Mouse (Mus musculus): ENCODE measurements around the gene Chpf. TPM values are rescaled to one million over a fixed set of nuclear protein-coding genes. Genes with fewer than 3 reads are reported as not detected.

Gene Chpf
- polyA plus RNA-seq, 1 experiment from 2014 or later, result 23.9 TPM

- WGBS, result 23% methylated on average over 4 of the region's 4 CpGs
- Histone ChIP-seq H3K36me3 (ENCODE audit: control insufficient read depth, insufficient read depth) (no peaks in the 10 kb centered on the region), H3K9me3 (replicated peaks; ENCODE audit: control insufficient read depth, low read length) (no peaks in the 10 kb centered on the region), H3K27ac (ENCODE audit: low read length) (peak overlapping the region; percentile 95), H3K4me3 (ENCODE audit: low read length) (no peak overlapping the region), H3K9ac (ENCODE audit: low read length) (peak overlapping the region; percentile 54), H3K4me2 (ENCODE audit: low read depth, low read length) (no peak overlapping the region), H3K27me3 (ENCODE audit: control insufficient read depth, insufficient read depth, low read length) (no peaks in the 10 kb centered on the region), H3K4me1 (ENCODE audit: control insufficient read depth, insufficient read depth, low read length) (peaks cover 47% of the 10 kb centered on the region)
- peak; percentile 45 for ATAC-seq (replicated peaks; ENCODE audit: extremely low read depth, insufficient read depth, low FRiP score)
Measured at GRCm38 (mm10) chr1:75511437-75512210, 32.5 kb upstream of the Chpf start.

GRCm38 (mm10) chr1:75510154-75510553 lies 31.0 kb upstream of the Chpf start:
- H3K36me3 ChIP-seq (ENCODE audit: control insufficient read depth, insufficient read depth), result no peaks in the 10 kb centered on the region
- peaks cover 43% of the 10 kb centered on the region for H3K4me1 ChIP-seq (ENCODE audit: control insufficient read depth, insufficient read depth, low read length)
- no peak for ATAC-seq (replicated peaks; ENCODE audit: extremely low read depth, insufficient read depth, low FRiP score)
- H3K9ac ChIP-seq (ENCODE audit: low read length), result no peak overlapping the region
- peak overlapping the region; percentile 95 for H3K27ac ChIP-seq (ENCODE audit: low read length)
- no peak overlapping the region for H3K4me3 ChIP-seq (ENCODE audit: low read length)
- H3K9me3 ChIP-seq (replicated peaks; ENCODE audit: control insufficient read depth, low read length), result no peaks in the 10 kb centered on the region
- H3K4me2 ChIP-seq (ENCODE audit: low read depth, low read length), result 0 out of 2 replicates have a peak overlapping the region, but pooled peaks have one; percentile 17
- H3K27me3 ChIP-seq (ENCODE audit: control insufficient read depth, insufficient read depth, low read length), result no peaks in the 10 kb centered on the region
- WGBS, result 37% methylated on average over 5 of the region's 5 CpGs

GRCm38 (mm10) chr1:75509586-75509985 lies 30.5 kb upstream of the Chpf start:
- Histone ChIP-seq H3K9ac (ENCODE audit: low read length) (peak overlapping the region; percentile 29; the same call in 1 of the 2 replicates), H3K27ac (ENCODE audit: low read length) (peak overlapping the region; percentile 95), H3K36me3 (ENCODE audit: control insufficient read depth, insufficient read depth) (no peaks in the 10 kb centered on the region), H3K4me3 (ENCODE audit: low read length) (no peak overlapping the region), H3K4me2 (ENCODE audit: low read depth, low read length) (no peak overlapping the region; the same call in 1 of the 2 replicates), H3K4me1 (ENCODE audit: control insufficient read depth, insufficient read depth, low read length) (peaks cover 43% of the 10 kb centered on the region), H3K9me3 (replicated peaks; ENCODE audit: control insufficient read depth, low read length) (no peaks in the 10 kb centered on the region), H3K27me3 (ENCODE audit: control insufficient read depth, insufficient read depth, low read length) (no peaks in the 10 kb centered on the region)
- WGBS, result 53% methylated on average over 20 of the region's 20 CpGs
- no peak for ATAC-seq (replicated peaks; ENCODE audit: extremely low read depth, insufficient read depth, low FRiP score)

- Histone ChIP-seq H3K27ac (ENCODE audit: low read length) (peak within 1 kb of the TSS; percentile 100), H3K4me3 (ENCODE audit: low read length) (peak within 1 kb of the TSS; percentile 92), H3K9ac (ENCODE audit: low read length) (peak within 1 kb of the TSS; percentile 99), H3K27me3 (ENCODE audit: control insufficient read depth, insufficient read depth, low read length) (no peaks in the 10 kb centered on the region), H3K4me2 (ENCODE audit: low read depth, low read length) (peak within 1 kb of the TSS; percentile 89), H3K4me1 (ENCODE audit: control insufficient read depth, insufficient read depth, low read length) (peaks cover 59% of the 10 kb centered on the region), H3K36me3 (ENCODE audit: control insufficient read depth, insufficient read depth) (0 out of 2 replicates have a peak, but pooled peaks cover 4% of the 10 kb centered on the region), H3K9me3 (replicated peaks; ENCODE audit: control insufficient read depth, low read length) (no peaks in the 10 kb centered on the region)
- 34% methylated on average over 10 of the region's 10 CpGs for WGBS
- ATAC-seq (replicated peaks; ENCODE audit: extremely low read depth, insufficient read depth, low FRiP score), result no peak
Measured at GRCm38 (mm10) chr1:75507006-75507405, 27.9 kb upstream of the Chpf start, which contains the start of gene Inha. Inha (plus strand) TSS chr1:75507077.

- H3K4me3 ChIP-seq (ENCODE audit: low read length), result peak within 1 kb of the TSS; percentile 92
- H3K36me3 ChIP-seq (ENCODE audit: control insufficient read depth, insufficient read depth), result peaks cover 11% of the 10 kb centered on the region
- ATAC-seq (replicated peaks; ENCODE audit: extremely low read depth, insufficient read depth, low FRiP score), result peak; percentile 93
- whole genome bisulfite sequencing, result under 1% methylated on average over 65 of the region's 65 CpGs
- H3K4me2 ChIP-seq (ENCODE audit: low read depth, low read length), result peak within 1 kb of the TSS; percentile 89
- H3K9me3 ChIP-seq (replicated peaks; ENCODE audit: control insufficient read depth, low read length), result no peaks in the 10 kb centered on the region
- H3K27me3 ChIP-seq (ENCODE audit: control insufficient read depth, insufficient read depth, low read length), result no peaks in the 10 kb centered on the region
- peaks cover 51% of the 10 kb centered on the region for H3K4me1 ChIP-seq (ENCODE audit: control insufficient read depth, insufficient read depth, low read length)
- peak within 1 kb of the TSS; percentile 99 for H3K9ac ChIP-seq (ENCODE audit: low read length)
- peak within 1 kb of the TSS; percentile 100 for H3K27ac ChIP-seq (ENCODE audit: low read length)
Measured at GRCm38 (mm10) chr1:75505956-75506831, 27.1 kb upstream of the Chpf start, which contains the start of gene Obsl1. Obsl1 (minus strand) TSS chr1:75506452.

GRCm38 (mm10) chr1:75505159-75505955 lies 26.2 kb upstream of the Chpf start:
- Histone ChIP-seq H3K27me3 (ENCODE audit: control insufficient read depth, insufficient read depth, low read length) (no peaks in the 10 kb centered on the region), H3K9me3 (replicated peaks; ENCODE audit: control insufficient read depth, low read length) (no peaks in the 10 kb centered on the region), H3K4me3 (ENCODE audit: low read length) (peak overlapping the region; percentile 92), H3K4me2 (ENCODE audit: low read depth, low read length) (peak overlapping the region; percentile 89), H3K9ac (ENCODE audit: low read length) (peak overlapping the region; percentile 99), H3K27ac (ENCODE audit: low read length) (peak overlapping the region; percentile 100), H3K36me3 (ENCODE audit: control insufficient read depth, insufficient read depth) (peaks cover 20% of the 10 kb centered on the region), H3K4me1 (ENCODE audit: control insufficient read depth, insufficient read depth, low read length) (peaks cover 43% of the 10 kb centered on the region)
- WGBS, result under 1% methylated on average over 84 of the region's 84 CpGs
- ATAC-seq (replicated peaks; ENCODE audit: extremely low read depth, insufficient read depth, low FRiP score), result peak; percentile 52

GRCm38 (mm10) chr1:75504256-75505045 lies 25.3 kb upstream of the Chpf start:
- peaks cover 34% of the 10 kb centered on the region for H3K4me1 ChIP-seq (ENCODE audit: control insufficient read depth, insufficient read depth, low read length)
- H3K9ac ChIP-seq (ENCODE audit: low read length), result peak overlapping the region; percentile 99
- H3K4me2 ChIP-seq (ENCODE audit: low read depth, low read length), result peak overlapping the region; percentile 89
- no peaks in the 10 kb centered on the region for H3K27me3 ChIP-seq (ENCODE audit: control insufficient read depth, insufficient read depth, low read length)
- peaks cover 27% of the 10 kb centered on the region for H3K36me3 ChIP-seq (ENCODE audit: control insufficient read depth, insufficient read depth)
- no peaks in the 10 kb centered on the region for H3K9me3 ChIP-seq (replicated peaks; ENCODE audit: control insufficient read depth, low read length)
- peak overlapping the region; percentile 100 for H3K27ac ChIP-seq (ENCODE audit: low read length)
- 31% methylated on average over 9 of the region's 9 CpGs for WGBS
- ATAC-seq (replicated peaks; ENCODE audit: extremely low read depth, insufficient read depth, low FRiP score), result no peak
- peak overlapping the region; percentile 92 for H3K4me3 ChIP-seq (ENCODE audit: low read length)

- no peaks in the 10 kb centered on the region for H3K9me3 ChIP-seq (replicated peaks; ENCODE audit: control insufficient read depth, low read length)
- peak overlapping the region; percentile 89 for H3K4me2 ChIP-seq (ENCODE audit: low read depth, low read length)
- H3K36me3 ChIP-seq (ENCODE audit: control insufficient read depth, insufficient read depth), result peaks cover 35% of the 10 kb centered on the region
- H3K9ac ChIP-seq (ENCODE audit: low read length), result peak overlapping the region; percentile 99
- WGBS, result 55% methylated on average over 23 of the region's 23 CpGs
- H3K4me1 ChIP-seq (ENCODE audit: control insufficient read depth, insufficient read depth, low read length), result peaks cover 30% of the 10 kb centered on the region
- no peak overlapping the region; the same call in 1 of the 2 replicates for H3K27ac ChIP-seq (ENCODE audit: low read length)
- no peaks in the 10 kb centered on the region for H3K27me3 ChIP-seq (ENCODE audit: control insufficient read depth, insufficient read depth, low read length)
- no peak for ATAC-seq (replicated peaks; ENCODE audit: extremely low read depth, insufficient read depth, low FRiP score)
- H3K4me3 ChIP-seq (ENCODE audit: low read length), result peak overlapping the region; percentile 92
Measured at GRCm38 (mm10) chr1:75503651-75503980, 24.5 kb upstream of the Chpf start.
